ENCODE assay signal across 18 mouse cellular contexts in the genomic region with DNA sequence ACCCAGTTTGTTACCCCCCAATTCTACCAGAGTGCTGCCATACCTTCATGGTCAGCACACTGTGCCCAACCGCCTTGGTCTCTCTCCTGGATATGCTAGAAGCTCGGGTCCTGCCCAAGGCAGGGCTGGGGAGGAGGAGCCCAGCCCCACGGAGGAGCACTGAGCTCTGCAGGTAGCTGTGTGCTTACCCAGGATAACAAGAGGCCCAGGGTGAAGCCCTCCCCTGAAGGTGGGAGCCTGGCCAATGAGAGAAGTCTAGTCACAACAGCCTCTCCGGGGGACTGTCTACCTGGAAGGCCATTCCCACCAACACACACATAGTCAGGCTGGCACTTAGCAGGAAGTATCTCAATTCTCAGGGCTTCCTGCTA.
DNase-seq lines count a peak whose midpoint lies in the region; ATAC-seq and TF ChIP-seq lines count a peak whose summit lies in the region.
"Had no signal": no experiment of that assay in that cellular context is flagged by ENCODE, and none has a peak within 500 bp of the region (broad histone marks: within the 10 kb centered on the region; RNA-seq: fewer than 3 reads in every experiment).

No protein-coding gene starts in this region.

- ATAC-seq in hindbrain, postnatal 0 days, result 0 out of 2 replicates have a peak, but pooled peaks have one; percentile 7
- ATAC-seq in CD4-positive, CD25-positive, alpha-beta regulatory T cell, adult 4 months, result peak; percentile 22
- no peak for ATAC-seq in embryonic facial prominence, embryonic 14.5 days (ENCODE audit: low read depth)
- no peak for ATAC-seq in midbrain, embryonic 11.5 days (ENCODE audit: low FRiP score)
- ATAC-seq: hindbrain, embryonic 16.5 days had no signal

- H3K9me3 ChIP-seq in hindbrain, postnatal 0 days (ENCODE audit: low read length), result no peaks in the 10 kb centered on the region
- H3K9me3 ChIP-seq in hindbrain, embryonic 10.5 days, result peaks cover 6% of the 10 kb centered on the region; the same call in 1 of the 2 replicates
- no peaks in the 10 kb centered on the region for H3K9me3 ChIP-seq in embryonic facial prominence, embryonic 14.5 days (ENCODE audit: control insufficient read depth, low read length)
- H3K9me3 ChIP-seq in midbrain, embryonic 11.5 days (ENCODE audit: control insufficient read depth, low read length), result no peaks in the 10 kb centered on the region

- TF ChIP-seq CTCF in hindbrain, postnatal 0 days (IDR thresholded peaks at IDR 0.05; ENCODE audit: low read depth), result no peak
- TF ChIP-seq CTCF in small intestine, adult 2 months (IDR thresholded peaks at IDR 0.05; ENCODE audit: extremely low read depth, insufficient read length, insufficient replicate concordance, low read depth, low read length), result no peak

- H3K27ac ChIP-seq in hindbrain, postnatal 0 days, result no peak overlapping the region
- no peak overlapping the region for H3K27ac ChIP-seq in hindbrain, embryonic 10.5 days
- 0 out of 2 replicates have a peak overlapping the region, but pooled peaks have one; percentile 36 for H3K27ac ChIP-seq in embryonic facial prominence, embryonic 14.5 days (replicated peaks; ENCODE audit: low read depth, low read length)
- peak overlapping the region; percentile 50 for H3K27ac ChIP-seq in small intestine, adult 2 months (ENCODE audit: insufficient read depth, low read depth, low read length)
- H3K27ac ChIP-seq in midbrain, embryonic 11.5 days (ENCODE audit: low read depth, low read length), result no peak overlapping the region
- H3K27ac ChIP-seq: kidney, postnatal 0 days; midbrain, embryonic 10.5 days had no signal

- H3K4me2 ChIP-seq in hindbrain, postnatal 0 days (ENCODE audit: low read depth, low read length), result no peak overlapping the region
- H3K4me2 ChIP-seq in embryonic facial prominence, embryonic 14.5 days (ENCODE audit: low read depth, low read length), result no peak overlapping the region
- no peak overlapping the region for H3K4me2 ChIP-seq in midbrain, embryonic 11.5 days
- H3K4me2 ChIP-seq: heart, embryonic 11.5 days; liver, embryonic 11.5 days had no signal

- intact Hi-C loops in left cerebral cortex, postnatal 25 days (cut with DNase I), result loop anchor here (5.0 kb wide), 1 partner anchor 62 kb away; no protein-coding TSS in a partner anchor

- no peaks in the 10 kb centered on the region for H3K4me1 ChIP-seq in hindbrain, postnatal 0 days (ENCODE audit: insufficient read depth, low read length)
- H3K4me1 ChIP-seq in hindbrain, embryonic 10.5 days (replicated peaks), result peaks cover 9% of the 10 kb centered on the region; the same call in 1 of the 2 replicates
- no peaks in the 10 kb centered on the region for H3K4me1 ChIP-seq in embryonic facial prominence, embryonic 14.5 days (ENCODE audit: control insufficient read depth, insufficient read depth, low read length)
- H3K4me1 ChIP-seq in small intestine, adult 2 months (ENCODE audit: control insufficient read depth, insufficient read depth, insufficient read length, low read length), result peaks cover 19% of the 10 kb centered on the region
- H3K4me1 ChIP-seq in midbrain, embryonic 11.5 days (ENCODE audit: control insufficient read depth, insufficient read depth, low read length), result no peaks in the 10 kb centered on the region

- no peak overlapping the region for H3K4me3 ChIP-seq in hindbrain, postnatal 0 days (ENCODE audit: low read length)
- no peak overlapping the region for H3K4me3 ChIP-seq in hindbrain, embryonic 10.5 days
- no peak overlapping the region for H3K4me3 ChIP-seq in embryonic facial prominence, embryonic 14.5 days (ENCODE audit: low read depth, low read length)
- H3K4me3 ChIP-seq in small intestine, adult 2 months (ENCODE audit: low read depth, low read length), result no peak overlapping the region
- no peak overlapping the region for H3K4me3 ChIP-seq in midbrain, embryonic 11.5 days (ENCODE audit: low read depth, low read length)
- H3K4me3 ChIP-seq: midbrain, embryonic 10.5 days had no signal

- no peak overlapping the region for H3K9ac ChIP-seq in hindbrain, postnatal 0 days (replicated peaks; ENCODE audit: low read length)
- H3K9ac ChIP-seq in embryonic facial prominence, embryonic 14.5 days (ENCODE audit: low read depth, low read length), result no peak overlapping the region
- H3K9ac ChIP-seq in midbrain, embryonic 11.5 days (ENCODE audit: low read length), result no peak overlapping the region

- H3K36me3 ChIP-seq in hindbrain, postnatal 0 days (ENCODE audit: insufficient read depth, low read length), result no peaks in the 10 kb centered on the region
- no peaks in the 10 kb centered on the region for H3K36me3 ChIP-seq in hindbrain, embryonic 10.5 days
- H3K36me3 ChIP-seq in embryonic facial prominence, embryonic 14.5 days (ENCODE audit: control insufficient read depth, insufficient read depth, low read length), result no peaks in the 10 kb centered on the region
- no peaks in the 10 kb centered on the region for H3K36me3 ChIP-seq in small intestine, adult 2 months (ENCODE audit: control insufficient read depth, insufficient read depth, low read length)
- no peaks in the 10 kb centered on the region for H3K36me3 ChIP-seq in midbrain, embryonic 11.5 days (ENCODE audit: control insufficient read depth, insufficient read depth, low read length)
- H3K36me3 ChIP-seq: midbrain, embryonic 10.5 days had no signal

- no peak for TF ChIP-seq POLR2A in small intestine, adult 2 months (IDR thresholded peaks at IDR 0.05; ENCODE audit: low read depth, low read length)

- 54% methylated on average over 4 of the region's 4 CpGs for whole genome bisulfite sequencing in hindbrain, postnatal 0 days
- 49% methylated on average over 4 of the region's 4 CpGs for WGBS in hindbrain, embryonic 10.5 days
- WGBS in embryonic facial prominence, embryonic 14.5 days, result 58% methylated on average over 4 of the region's 4 CpGs
- WGBS in small intestine, adult 2 months, result 44% methylated on average over 4 of the region's 4 CpGs
- 51% methylated on average over 4 of the region's 4 CpGs for whole genome bisulfite sequencing in midbrain, embryonic 11.5 days

- no peak for DNase-seq in hindbrain, postnatal 0 days (ENCODE audit: low spot score)
- no peak for DNase-seq in hindbrain, embryonic 10.5 days (ENCODE audit: low spot score)
- no peak for DNase-seq in embryonic facial prominence, embryonic 14.5 days (ENCODE audit: low spot score)
- no peak for DNase-seq in left cerebral cortex, postnatal 25 days (ENCODE audit: low spot score in 2 of 2)
- DNase-seq in midbrain, embryonic 11.5 days (ENCODE audit: low spot score, missing footprints), result no peak
- DNase-seq in embryo, embryonic 10.5 days (ENCODE audit: low spot score), result no peak
- DNase-seq: adrenal gland, adult 8-10 months; cerebellum, adult 18-20 months; cerebellum, postnatal 14 days; right cerebral cortex, adult 18-20 months; thymus, postnatal 4 days had no signal

- H3K27me3 ChIP-seq in hindbrain, postnatal 0 days (ENCODE audit: insufficient read depth, low read length), result no peaks in the 10 kb centered on the region
- no peaks in the 10 kb centered on the region; the same call in 1 of the 2 replicates for H3K27me3 ChIP-seq in hindbrain, embryonic 10.5 days (ENCODE audit: insufficient read depth, poor library complexity, severe bottlenecking)
- no peaks in the 10 kb centered on the region for H3K27me3 ChIP-seq in embryonic facial prominence, embryonic 14.5 days (replicated peaks; ENCODE audit: control insufficient read depth, insufficient read depth, low read length)
- H3K27me3 ChIP-seq in small intestine, adult 2 months (ENCODE audit: control insufficient read depth, insufficient read depth, low read length), result no peaks in the 10 kb centered on the region
- H3K27me3 ChIP-seq in midbrain, embryonic 11.5 days (ENCODE audit: control insufficient read depth, insufficient read depth, low read length), result no peaks in the 10 kb centered on the region

Comparison
In these comparisons a context has a peak if more than half of its experiments do, and no peak if none do; other contexts are left out.
1. ATAC-seq: peak in hindbrain, postnatal 0 days (single experiment) and CD4-positive, CD25-positive, alpha-beta regulatory T cell, adult 4 months (single experiment); none in embryonic facial prominence, embryonic 14.5 days (single experiment) and midbrain, embryonic 11.5 days (single experiment).
2. H3K27ac ChIP-seq: peak in embryonic facial prominence, embryonic 14.5 days (single experiment) and small intestine, adult 2 months (single experiment); none in hindbrain, postnatal 0 days (single experiment), hindbrain, embryonic 10.5 days (single experiment) and midbrain, embryonic 11.5 days (single experiment).